Mouse (Mus musculus): ENCODE results near the gene Tcf7l1.

Gene Tcf7l1

DNA sequence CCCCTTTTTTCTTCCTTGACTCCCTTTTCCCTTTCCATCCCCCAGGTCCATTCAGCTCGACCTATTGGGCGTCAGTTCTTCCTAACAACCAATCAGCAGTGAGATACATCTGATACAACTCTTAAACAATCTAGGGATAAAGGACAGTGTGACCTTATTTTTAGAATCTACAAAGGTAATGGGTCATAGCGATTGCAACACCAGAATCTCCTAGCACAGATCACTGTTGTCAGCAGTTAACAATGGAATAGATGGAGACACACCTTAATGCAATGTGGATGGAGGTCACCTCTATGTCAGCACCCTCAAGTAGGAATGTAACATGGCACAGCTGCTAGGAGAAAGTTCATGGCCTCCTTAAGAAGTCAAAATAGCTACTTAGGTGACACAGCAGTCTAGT, 166.1 kb downstream of the Tcf7l1 start:
- no peak for DNase-seq (ENCODE audit: low spot score)

- DNase-seq (ENCODE audit: low spot score): no peak
These were observed 168.1 kb downstream of the Tcf7l1 start for GRCm38 (mm10) chr6:72620920-72621319.

DNA sequence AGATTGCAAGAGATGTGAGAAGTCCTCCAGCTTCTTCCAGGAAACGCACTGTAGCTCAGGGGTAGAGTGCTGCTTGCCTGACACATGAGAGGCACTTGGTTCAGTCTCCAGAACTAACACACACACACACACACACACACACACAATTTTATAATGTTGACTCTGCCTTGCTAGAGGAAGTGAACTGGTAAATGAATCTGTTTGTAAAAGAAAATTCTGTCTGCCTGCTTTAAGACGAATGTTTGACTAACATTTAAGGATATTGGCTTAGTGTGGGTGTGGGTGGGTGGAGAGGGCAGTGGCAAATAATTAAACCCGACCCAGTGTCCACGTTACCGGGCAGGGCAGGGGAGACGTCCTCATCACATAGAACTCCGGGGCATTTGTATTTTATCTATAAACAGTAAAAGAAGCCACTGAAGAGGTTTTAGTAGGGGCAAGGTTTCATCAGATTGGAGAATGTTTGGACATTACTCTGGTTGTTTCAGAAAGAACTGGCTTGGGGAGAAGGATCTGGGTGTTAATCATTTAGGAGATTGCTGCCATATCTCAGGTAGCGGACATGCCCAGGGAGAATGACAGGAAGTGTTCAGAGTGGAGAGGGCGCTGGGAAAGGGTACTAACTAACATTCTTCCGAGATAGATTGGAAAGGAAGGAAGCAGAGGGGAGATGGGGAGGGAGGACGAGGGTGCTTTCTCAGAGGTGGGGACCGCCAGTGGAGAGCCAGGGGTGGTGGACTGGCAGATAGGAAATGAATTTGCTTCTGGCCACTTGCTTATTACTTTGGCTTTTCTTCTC, 169.1 kb downstream of the Tcf7l1 start:
- DNase-seq (ENCODE audit: low spot score): no peak

GRCm38 (mm10) chr6:72616643-72617288, 172.3 kb downstream of the Tcf7l1 start, which contains the start of gene Tgoln1:
TSS of gene Tgoln1 (minus strand) at chr6:72617000.
- peak; percentile 96 for DNase-seq (ENCODE audit: low spot score)

DNA sequence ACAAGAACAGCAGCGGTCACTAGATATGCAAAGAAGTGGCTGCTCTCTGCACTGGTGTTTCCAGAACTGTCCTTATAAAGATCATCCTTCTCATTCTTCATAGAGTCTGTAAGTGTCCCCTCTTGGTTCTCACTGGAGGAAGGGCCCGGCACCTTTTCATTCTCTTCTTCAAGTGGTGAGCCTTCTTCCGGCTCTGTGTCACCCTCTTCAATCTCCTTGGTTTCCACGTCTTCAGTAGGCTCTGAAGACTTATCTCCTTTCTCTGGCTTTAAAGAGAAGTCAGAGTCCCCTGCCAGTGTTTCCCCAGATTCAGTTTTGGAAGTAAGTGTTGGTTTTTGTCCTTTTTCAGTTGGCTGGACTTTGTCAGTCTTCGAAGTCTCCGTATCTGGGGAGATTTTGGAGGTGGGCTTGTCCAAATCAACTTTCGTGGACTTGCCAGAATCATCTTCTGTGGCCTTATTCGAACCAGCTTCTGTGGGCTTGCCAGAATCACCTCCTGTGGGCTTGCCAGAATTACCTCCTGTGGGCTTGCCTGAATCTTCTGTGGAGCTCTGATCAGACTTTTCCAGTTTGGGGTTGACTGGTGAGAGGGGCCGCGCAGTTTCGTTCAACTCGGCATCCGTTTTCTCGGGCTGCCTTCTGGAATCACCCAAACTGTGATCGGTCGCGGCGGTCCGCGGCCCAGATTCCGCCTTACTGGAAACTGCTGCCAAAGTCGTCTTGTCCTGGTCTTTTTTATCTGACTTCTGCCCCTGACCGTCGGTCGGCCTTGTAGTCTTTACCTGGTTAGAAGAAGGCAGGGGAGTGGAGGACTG, 173.3 kb downstream of the Tcf7l1 start:
- DNase-seq (ENCODE audit: low spot score): no peak

DNA sequence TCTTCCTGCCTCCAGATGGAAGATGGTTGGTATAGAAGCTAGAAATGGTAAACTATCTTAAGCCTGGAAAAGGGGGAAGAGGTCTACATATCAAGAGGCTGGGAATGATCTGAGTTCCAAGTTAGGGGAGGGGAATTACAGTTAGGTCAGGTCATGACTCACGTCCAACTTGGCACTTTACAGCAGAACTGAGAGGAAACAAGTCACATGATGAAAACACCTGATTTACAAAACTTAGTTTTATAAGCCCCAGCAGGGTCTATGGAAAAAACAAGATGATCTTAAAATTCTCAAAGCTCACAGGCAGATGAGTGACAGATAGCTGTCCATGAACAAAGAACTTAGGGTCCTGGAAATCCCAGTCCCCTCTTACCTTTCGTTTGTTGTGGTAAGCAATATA, 173.9 kb downstream of the Tcf7l1 start:
- no peak for DNase-seq (ENCODE audit: low spot score)

GRCm38 (mm10) chr6:72610261-72610660, 178.8 kb downstream of the Tcf7l1 start:
- DNase-seq (ENCODE audit: low spot score): no peak

DNA sequence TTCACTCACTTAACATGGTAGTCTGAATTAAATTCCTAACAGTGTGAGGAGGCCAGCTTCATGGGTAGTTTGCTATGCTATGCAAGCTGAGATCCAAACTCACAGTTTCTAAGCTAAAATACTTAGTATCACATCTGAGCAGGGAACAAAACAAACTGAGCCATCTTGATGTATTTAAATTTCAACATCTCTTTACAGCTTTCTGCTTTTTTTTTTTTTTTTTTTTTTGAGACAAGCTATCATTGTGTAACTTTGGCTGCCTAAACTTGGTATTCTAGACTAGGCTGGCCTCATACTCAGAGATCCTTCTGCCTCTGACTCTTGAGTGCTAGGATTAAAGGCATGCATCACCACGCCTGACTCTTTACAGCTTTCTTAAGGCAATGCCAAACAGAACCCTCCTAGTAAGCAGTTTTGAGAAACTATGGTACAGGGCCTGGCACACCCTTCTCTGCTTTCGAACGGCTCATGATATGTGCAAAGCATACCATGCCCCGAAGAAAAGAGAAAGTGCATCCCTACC, 180.3 kb downstream of the Tcf7l1 start:
- DNase-seq (ENCODE audit: low spot score): no peak

GRCm38 (mm10) chr6:72607676-72608075, 181.4 kb downstream of the Tcf7l1 start:
- no peak for DNase-seq (ENCODE audit: low spot score)

DNA sequence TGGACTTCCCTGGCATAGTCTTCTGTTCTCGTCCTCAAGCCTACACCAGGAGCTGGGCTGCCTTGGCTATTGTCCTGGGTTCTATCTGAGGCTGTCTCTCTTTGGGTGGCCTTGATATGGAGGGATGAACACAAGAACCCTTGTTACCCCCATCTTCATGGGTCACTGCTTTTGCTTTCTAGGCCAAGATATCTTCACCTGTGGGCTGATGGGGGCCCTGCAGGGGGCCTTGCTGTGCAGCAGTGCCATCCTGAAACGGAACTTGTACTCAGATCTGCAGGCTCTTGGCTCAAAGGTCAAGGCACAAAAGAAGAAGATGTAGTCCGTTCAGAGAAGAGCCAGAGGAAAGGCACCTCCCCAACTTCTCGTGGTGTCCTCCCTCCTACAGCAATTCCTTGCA, 182.0 kb downstream of the Tcf7l1 start:
- DNase-seq (ENCODE audit: low spot score): no peak

- DNase-seq (ENCODE audit: low spot score): no peak
These were observed 185.0 kb downstream of the Tcf7l1 start for GRCm38 (mm10) chr6:72604066-72604465.

DNA sequence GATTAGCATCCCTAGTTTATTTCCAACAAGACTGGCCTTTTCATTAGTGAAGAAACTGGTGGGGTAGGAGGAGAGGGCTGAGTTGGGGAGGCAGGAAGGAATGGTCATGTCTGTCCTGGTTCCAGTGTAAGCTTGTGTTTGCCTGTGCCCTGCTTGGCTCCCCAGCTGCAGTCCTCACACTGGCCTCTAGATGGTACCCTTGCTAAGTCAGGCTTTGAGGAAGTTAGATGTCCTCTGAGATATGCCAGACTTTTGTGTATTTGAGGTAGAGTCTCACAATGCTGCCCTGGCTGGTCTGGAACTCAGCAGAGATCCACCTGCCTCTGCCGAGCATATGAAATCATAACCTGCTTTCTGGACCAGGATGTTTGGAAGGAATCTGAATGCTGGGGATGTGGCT, 187.3 kb downstream of the Tcf7l1 start:
- DNase-seq (ENCODE audit: low spot score): peak; percentile 81

- DNase-seq (ENCODE audit: low spot score): no peak
These were observed 188.3 kb downstream of the Tcf7l1 start for GRCm38 (mm10) chr6:72600771-72601170.

GRCm38 (mm10) chr6:72600216-72600615, 188.8 kb downstream of the Tcf7l1 start:
- DNase-seq (ENCODE audit: low spot score): no peak

- no peak for DNase-seq (ENCODE audit: low spot score)
These were observed 190.1 kb downstream of the Tcf7l1 start for GRCm38 (mm10) chr6:72598791-72599557.

DNA sequence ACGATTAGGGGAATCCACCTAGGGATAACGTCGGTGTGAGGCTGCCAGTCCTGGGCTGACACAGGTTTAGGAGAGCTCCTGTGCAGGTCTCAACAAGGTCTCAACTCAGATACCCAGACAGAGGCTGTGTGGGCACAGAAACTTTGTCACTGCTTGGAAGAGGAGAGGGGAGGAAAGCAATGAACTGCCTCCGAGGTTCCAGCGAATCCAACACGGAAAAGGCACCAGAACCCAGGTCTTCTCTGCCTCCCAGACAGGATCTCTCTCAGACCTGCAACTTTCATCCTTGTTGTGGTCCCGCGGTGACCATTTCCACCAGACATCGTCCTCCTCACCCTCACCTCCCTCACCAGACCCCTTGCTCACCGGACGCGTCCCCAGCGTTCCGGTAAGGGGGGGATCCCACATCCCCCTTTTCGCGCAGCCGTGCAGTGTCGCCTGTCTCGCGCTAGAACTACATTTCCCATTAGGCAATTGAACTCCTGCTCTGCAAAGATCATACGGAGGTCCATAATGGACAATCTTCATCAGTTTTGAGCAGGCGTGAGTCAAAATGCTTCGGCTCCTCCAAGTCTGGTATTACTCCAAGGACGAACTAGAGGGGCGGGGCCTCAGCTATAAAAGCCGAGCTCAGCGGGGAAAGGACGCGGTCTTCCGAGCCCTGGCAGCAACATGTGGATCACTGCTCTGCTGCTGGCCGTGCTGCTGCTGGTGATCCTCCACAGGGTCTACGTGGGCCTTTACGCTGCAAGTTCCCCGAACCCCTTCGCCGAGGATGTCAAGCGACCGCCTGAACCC, 190.9 kb downstream of the Tcf7l1 start, which contains the start of the genes Elmod3 and Retsat:
Elmod3 (minus strand) TSS at position 458 of the 798 bp plus-strand sequence.
Retsat (plus strand) TSS at position 520 of the 798 bp plus-strand sequence.
- peak; percentile 96 for DNase-seq (ENCODE audit: low spot score)

GRCm38 (mm10) chr6:72597083-72597874, 191.8 kb downstream of the Tcf7l1 start:
- no peak for DNase-seq (ENCODE audit: low spot score)

GRCm38 (mm10) chr6:72593914-72594313, 195.1 kb downstream of the Tcf7l1 start:
- DNase-seq (ENCODE audit: low spot score): no peak

DNA sequence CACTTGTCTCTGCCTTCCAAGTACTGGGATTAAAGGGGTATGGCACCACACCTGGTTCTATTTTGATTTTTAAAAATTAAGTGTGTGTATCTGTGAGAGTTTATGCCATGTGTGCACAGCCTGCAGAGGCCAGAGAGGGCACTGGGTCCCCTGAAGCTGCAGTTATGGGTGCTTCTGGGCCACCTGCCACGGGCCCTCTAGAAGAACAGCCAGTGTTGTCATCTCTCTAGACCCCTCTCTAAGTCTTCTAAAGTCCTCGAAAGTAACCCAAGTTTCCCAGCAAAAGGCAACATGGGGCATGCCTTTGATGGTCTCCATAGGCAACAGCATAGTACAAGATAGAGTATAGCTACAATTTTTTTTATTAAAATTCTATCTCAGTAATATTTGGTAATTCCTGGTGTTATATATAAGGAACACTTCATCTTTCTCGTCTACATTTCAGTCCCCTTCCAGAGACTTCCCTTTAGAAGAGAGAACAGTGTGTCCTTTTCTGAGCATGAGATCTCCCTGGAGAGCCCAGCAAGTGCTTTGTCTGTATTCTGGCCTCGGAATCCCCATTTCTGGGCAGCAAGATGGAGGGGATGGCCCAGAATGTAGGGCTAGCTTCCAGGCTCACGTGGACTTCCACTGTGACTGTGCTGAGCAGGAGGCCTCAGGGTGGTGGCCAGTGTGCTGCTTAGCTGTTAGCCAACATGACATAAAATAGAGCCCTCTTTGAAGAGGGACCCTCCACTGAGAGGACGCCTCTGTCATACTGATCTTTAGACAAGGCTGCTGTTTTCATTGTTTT, 195.8 kb downstream of the Tcf7l1 start:
- no peak for DNase-seq (ENCODE audit: low spot score)
